Mouse (Mus musculus) heart, postnatal 10 days (tissue): ENCODE data around the gene Il21r. TPM values are rescaled to one million over a fixed set of nuclear protein-coding genes. Genes with fewer than 3 reads are reported as not detected.

ENCODE experiments used
- DNase-seq, 2 experiments: peaks; one replicate each; pipeline ENCODE4 v3.0.0; 2021
- intact Hi-C: fragments of 180-260 bp; cut with DNase I; formaldehyde crosslinking; loops from one replicate; pipeline ENCODE4 v1.15.1; 2025
- total RNA-seq, 2 experiments: library from RNA; stranded (reverse); gene quantifications; 2 replicates each; pipeline ENCODE4 v1.2.3; 2021

Gene Il21r
- total RNA-seq, 2 experiments from 2014 or later: 0.67 to 0.74 TPM

- intact Hi-C loops: no loop called here
- no peak for DNase-seq
Observed at GRCm38 (mm10) chr7:125599373-125599973, 3.8 kb upstream of the Il21r start.

- DNase-seq: no peak
- intact Hi-C loops: no loop called here
Observed at GRCm38 (mm10) chr7:125600136-125600535, 3.1 kb upstream of the Il21r start.

GRCm38 (mm10) chr7:125600612-125601279, 2.5 kb upstream of the Il21r start:
- intact Hi-C loops: no loop called here
- no peak for DNase-seq

GRCm38 (mm10) chr7:125601280-125601670, 2.0 kb upstream of the Il21r start:
- DNase-seq: no peak
- intact Hi-C loops: no loop called here

GRCm38 (mm10) chr7:125601821-125602448, 1.3 kb upstream of the Il21r start:
- intact Hi-C loops: no loop called here
- DNase-seq: no peak

- intact Hi-C loops: no loop called here
- DNase-seq: no peak
Observed at GRCm38 (mm10) chr7:125604362-125605319, 1.4 kb downstream of the Il21r start.

GRCm38 (mm10) chr7:125605725-125606139, 2.5 kb downstream of the Il21r start:
- intact Hi-C loops: no loop called here
- no peak for DNase-seq

GRCm38 (mm10) chr7:125606265-125607164, 3.3 kb downstream of the Il21r start:
- no peak for DNase-seq
- intact Hi-C loops: no loop called here

- intact Hi-C loops: no loop called here
- DNase-seq: no peak
Observed at GRCm38 (mm10) chr7:125607384-125608182, 4.4 kb downstream of the Il21r start.

- intact Hi-C loops: no loop called here
Observed at GRCm38 (mm10) chr7:125608183-125608688, 5.0 kb downstream of the Il21r start.

GRCm38 (mm10) chr7:125613579-125613978, 10.3 kb downstream of the Il21r start:
- intact Hi-C loops: no loop called here
- no peak for DNase-seq

More at GRCm38 (mm10) chr7:125608183-125608688, 5.0 kb downstream of the Il21r start:
- DNase-seq: no peak

- no peak for DNase-seq
- intact Hi-C loops: no loop called here
Observed at GRCm38 (mm10) chr7:125615453-125615852, 12.2 kb downstream of the Il21r start.

GRCm38 (mm10) chr7:125618016-125618415, 14.8 kb downstream of the Il21r start:
- intact Hi-C loops: no loop called here
- DNase-seq: no peak

GRCm38 (mm10) chr7:125620077-125620476, 16.8 kb downstream of the Il21r start:
- intact Hi-C loops: no loop called here
- no peak for DNase-seq

GRCm38 (mm10) chr7:125622741-125623685, 19.8 kb downstream of the Il21r start:
- no peak for DNase-seq

GRCm38 (mm10) chr7:125625219-125625618, 22.0 kb downstream of the Il21r start:
- intact Hi-C loops: no loop called here
- no peak for DNase-seq

More at GRCm38 (mm10) chr7:125622741-125623685, 19.8 kb downstream of the Il21r start:
- intact Hi-C loops: no loop called here

- intact Hi-C loops: no loop called here
- DNase-seq: no peak
Observed at GRCm38 (mm10) chr7:125625829-125626228, 22.6 kb downstream of the Il21r start.

GRCm38 (mm10) chr7:125630317-125630716, 27.1 kb downstream of the Il21r start:
- peak in 1 of 2 experiments; percentile 25 for DNase-seq
- intact Hi-C loops: no loop called here
